Mouse (Mus musculus) left cerebral cortex, adult 2 months (tissue): ENCODE measurements around the gene Insr. TPM values are rescaled to one million over a fixed set of nuclear protein-coding genes. Genes with fewer than 3 reads are reported as not detected.
"Not testable (repeated sequence)": the region's sequence is repeated elsewhere in the genome, so short reads cannot be mapped to it uniquely, and the experiment has no call there.

Experiments used
- DNase-seq, 2 experiments: peaks; one replicate each; pipeline ENCODE4 v3.0.0; 2021 to 2022; ENCODE audit warnings: low spot score in 2 of 2, mixed read lengths in 1 of 2; ENCODE audit errors: extremely low spot score in 1 of 2
- H3K27ac ChIP-seq: fragments of 200-600 bp; 2 replicates; pipeline ENCODE4 v1.8.1; 2022
- H3K4me3 ChIP-seq: fragments of 200-600 bp; 2 replicates; pipeline ENCODE4 v1.8.1; 2022
- CTCF ChIP-seq: fragments of 200-600 bp; IDR thresholded peaks from 2 replicates; pipeline ENCODE4 v1.8.1; 2022; ENCODE audit warnings: antibody characterized with exemption, mild to moderate bottlenecking, moderate library complexity
- intact Hi-C: fragments of 180-260 bp; cut with DNase I; formaldehyde crosslinking; loops from one replicate; pipeline ENCODE4 v1.15.1; 2025
- long read RNA-seq, 2 experiments: library from polyadenylated mRNA; stranded (forward); transcript quantifications; one replicate each; pipeline ENCODE4 v2.0.0; 2021; ENCODE audit warnings: borderline mapping rate in 2 of 2
- total RNA-seq, 2 experiments: library from RNA; stranded (reverse); gene quantifications; 2 replicates each; pipeline ENCODE4 v1.2.3; 2021

The Insr gene
- 10 to 100 TPM; 50.8 to 52.0 TPM for total RNA-seq
- long read RNA-seq, experiment 1, partial matches to known transcripts: 1 of 3 reads
- long read RNA-seq, experiment 1, other reads (novel, unspliced or antisense): 2 of 3 reads
- long read RNA-seq, experiment 2, partial matches to known transcripts: 1 of 3 reads
- long read RNA-seq, experiment 2, other reads (novel, unspliced or antisense): 2 of 3 reads

GRCm38 (mm10) chr8:3278934-3279720, at the start of gene Insr:
TSS of gene Insr (minus strand) at chr8:3279617.
- peak within 1 kb of the TSS; percentile 97 for H3K4me3 ChIP-seq
- no peak for TF ChIP-seq CTCF
- intact Hi-C loops: loop anchor here (1.0 kb wide), 1 partner anchor 58 kb away; no protein-coding TSS in a partner anchor
- H3K27ac ChIP-seq: peak within 1 kb of the TSS; percentile 86
- DNase-seq: peak; percentile 94 to 96

- DNase-seq: no peak
- TF ChIP-seq CTCF: no peak
- Histone ChIP-seq H3K4me3 (no peak overlapping the region), H3K27ac (no peak overlapping the region)
- intact Hi-C loops: no loop called here
These were observed 48.3 kb upstream of the Insr start for GRCm38 (mm10) chr8:3327538-3328245.

GRCm38 (mm10) chr8:3327056-3327455, 47.6 kb upstream of the Insr start:
- intact Hi-C loops: no loop called here
- no peak for TF ChIP-seq CTCF
- Histone ChIP-seq H3K4me3 (no peak overlapping the region), H3K27ac (no peak overlapping the region)
- no peak for DNase-seq

- DNase-seq: no peak
- intact Hi-C loops: no loop called here
These were observed 44.8 kb upstream of the Insr start for GRCm38 (mm10) chr8:3324253-3324652.

GRCm38 (mm10) chr8:3319267-3319666, 39.9 kb upstream of the Insr start:
- intact Hi-C loops, H3K27ac ChIP-seq, H3K4me3 ChIP-seq, DNase-seq: not testable (repeated sequence)

More at GRCm38 (mm10) chr8:3324253-3324652, 44.8 kb upstream of the Insr start:
- no peak for TF ChIP-seq CTCF
- no peak overlapping the region for H3K4me3 ChIP-seq
- no peak overlapping the region for H3K27ac ChIP-seq

GRCm38 (mm10) chr8:3316585-3316984, 37.2 kb upstream of the Insr start:
- no peak for TF ChIP-seq CTCF
- Histone ChIP-seq H3K27ac (no peak overlapping the region), H3K4me3 (no peak overlapping the region)
- no peak for DNase-seq
- intact Hi-C loops: no loop called here

GRCm38 (mm10) chr8:3314345-3314744, 34.9 kb upstream of the Insr start:
- TF ChIP-seq CTCF: no peak
- intact Hi-C loops: no loop called here
- no peak overlapping the region for H3K4me3 ChIP-seq
- DNase-seq: no peak
- H3K27ac ChIP-seq: no peak overlapping the region

- Histone ChIP-seq H3K4me3 (no peak overlapping the region), H3K27ac (no peak overlapping the region)
- no peak for DNase-seq
- intact Hi-C loops: no loop called here
- no peak for TF ChIP-seq CTCF
These were observed 34.4 kb upstream of the Insr start for GRCm38 (mm10) chr8:3313843-3314242.

GRCm38 (mm10) chr8:3313417-3313816, 34.0 kb upstream of the Insr start:
- H3K4me3 ChIP-seq, DNase-seq, H3K27ac ChIP-seq, intact Hi-C loops: not testable (repeated sequence)

GRCm38 (mm10) chr8:3311482-3311881, 32.1 kb upstream of the Insr start:
- no peak for DNase-seq
- Histone ChIP-seq H3K27ac (no peak overlapping the region), H3K4me3 (no peak overlapping the region)
- intact Hi-C loops: no loop called here
- no peak for TF ChIP-seq CTCF

GRCm38 (mm10) chr8:3309636-3310035, 30.2 kb upstream of the Insr start:
- TF ChIP-seq CTCF: no peak
- no peak overlapping the region for H3K27ac ChIP-seq
- no peak for DNase-seq
- intact Hi-C loops: no loop called here
- no peak overlapping the region for H3K4me3 ChIP-seq

GRCm38 (mm10) chr8:3308205-3308800, 28.9 kb upstream of the Insr start:
- intact Hi-C loops, H3K27ac ChIP-seq, DNase-seq, H3K4me3 ChIP-seq: not testable (repeated sequence)
